ENCODE assay signal across 11 mouse cellular contexts in the genomic region with DNA sequence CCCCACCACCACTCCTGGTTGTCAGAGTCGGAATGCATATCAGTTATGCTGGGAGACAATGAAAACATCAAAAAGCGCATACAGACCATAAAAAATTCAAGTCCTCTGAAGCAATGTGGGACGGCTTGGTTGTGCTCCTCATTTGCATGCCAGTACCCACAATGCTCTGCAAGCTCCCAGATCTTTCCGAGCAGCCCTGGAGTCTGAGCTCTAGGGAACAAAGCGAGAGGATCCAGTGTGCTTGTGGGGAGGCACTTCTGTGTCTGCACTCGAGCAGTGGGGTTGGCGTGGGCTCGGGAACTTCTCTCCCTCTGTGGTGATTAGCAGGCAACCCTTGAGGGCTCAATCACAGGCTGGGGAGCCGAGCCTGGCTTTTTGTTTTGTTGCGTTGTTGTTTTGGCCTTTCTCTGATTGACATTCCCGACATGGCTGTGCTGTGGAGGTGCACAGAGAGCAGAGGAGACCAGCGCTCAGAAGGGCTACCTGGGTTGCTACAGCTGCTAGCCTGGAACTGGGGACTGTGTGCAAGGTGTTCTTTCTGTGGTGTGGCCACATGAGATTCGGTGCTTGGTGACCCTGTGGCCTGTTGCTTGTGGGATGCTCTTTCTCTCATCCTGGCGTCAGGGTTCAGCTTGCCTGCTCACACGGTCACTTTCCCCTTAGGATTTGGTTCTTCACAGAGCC.
DNase-seq lines count a peak whose midpoint lies in the region; ATAC-seq and TF ChIP-seq lines count a peak whose summit lies in the region.
"Had no signal": no experiment of that assay in that cellular context is flagged by ENCODE, and none has a peak within 500 bp of the region (broad histone marks: within the 10 kb centered on the region; RNA-seq: fewer than 3 reads in every experiment).

No protein-coding gene starts in this region.

- no peak for TF ChIP-seq CTCF in CH12.LX (conservative IDR thresholded peaks at IDR 0.05 in 1 of 2, IDR thresholded peaks at IDR 0.05 in 1 of 2; ENCODE audit: low read depth in 2 of 2, low read length in 2 of 2)

- dilution Hi-C loops in CH12.LX (cut with MboI; ENCODE audit: extremely low pct_ligation_motif_present, extremely low pct_unique_long_range_greater_than_20kb, low sequenced_read_pairs): no loop called here

- no peaks in the 10 kb centered on the region for H3K4me1 ChIP-seq in CH12.LX (ENCODE audit: control insufficient read depth in 1 of 2, insufficient read depth in 2 of 2)
- peaks cover 10% of the 10 kb centered on the region; the same call in 1 of the 2 replicates for H3K4me1 ChIP-seq in forebrain, embryonic 13.5 days
- peaks cover 8% of the 10 kb centered on the region for H3K4me1 ChIP-seq in midbrain, embryonic 10.5 days

- peak; percentile 22 for DNase-seq in adrenal gland, postnatal 10 days
- no peak for DNase-seq in adrenal gland, postnatal 14 days
- no peak for DNase-seq in CH12.LX (ENCODE audit: extremely low read depth)
- DNase-seq in midbrain, embryonic 10.5 days (ENCODE audit: low spot score): no peak
- no peak for DNase-seq in spleen, postnatal 36 days (ENCODE audit: low spot score in 2 of 2)
- no peak for DNase-seq in embryo, embryonic 10.5 days (ENCODE audit: low spot score)
- no peak for DNase-seq in lung, postnatal 4 days
- DNase-seq: heart, postnatal 14 days had no signal

- peak overlapping the region; percentile 54 for H3K4me2 ChIP-seq in CH12.LX (ENCODE audit: insufficient read depth, low read depth, poor library complexity, severe bottlenecking)
- H3K4me2 ChIP-seq in forebrain, embryonic 13.5 days: peak overlapping the region; percentile 35
- H3K4me2 ChIP-seq: kidney, embryonic 15.5 days; lung, embryonic 15.5 days had no signal

- no peak for TF ChIP-seq RAD21 in CH12.LX (IDR thresholded peaks at IDR 0.05; ENCODE audit: low read depth, low read length)

- ATAC-seq in forebrain, embryonic 13.5 days: peak; percentile 77

- H3K36me3 ChIP-seq in CH12.LX (replicated peaks in 1 of 2; ENCODE audit: control insufficient read depth in 1 of 2, insufficient read depth in 1 of 2, low read length in 1 of 2): no peaks in the 10 kb centered on the region
- no peaks in the 10 kb centered on the region for H3K36me3 ChIP-seq in forebrain, embryonic 13.5 days (ENCODE audit: poor library complexity, severe bottlenecking)
- H3K36me3 ChIP-seq in midbrain, embryonic 10.5 days: no peaks in the 10 kb centered on the region
- H3K36me3 ChIP-seq: kidney, embryonic 15.5 days; lung, embryonic 15.5 days had no signal

- in situ Hi-C loops in CH12.LX (cut with MboI; ENCODE audit: low pct_ligation_motif_present, low pct_unique_long_range_greater_than_20kb, low sequenced_read_pairs): no loop called here

- H3K9ac ChIP-seq in CH12.LX (ENCODE audit: insufficient read depth, low read depth): no peak overlapping the region
- peak overlapping the region; percentile 52 for H3K9ac ChIP-seq in forebrain, embryonic 13.5 days
- H3K9ac ChIP-seq: kidney, embryonic 15.5 days; lung, embryonic 15.5 days had no signal

- H3K9me3 ChIP-seq in CH12.LX (replicated peaks; ENCODE audit: low read length): no peaks in the 10 kb centered on the region
- H3K9me3 ChIP-seq in forebrain, embryonic 13.5 days (replicated peaks): no peaks in the 10 kb centered on the region
- no peaks in the 10 kb centered on the region for H3K9me3 ChIP-seq in midbrain, embryonic 10.5 days (replicated peaks)
- H3K9me3 ChIP-seq: kidney, embryonic 15.5 days; lung, embryonic 15.5 days had no signal

- no peak for TF ChIP-seq POLR2A in CH12.LX (IDR thresholded peaks at IDR 0.05; ENCODE audit: low read depth, low read length)

- H3K4me3 ChIP-seq in CH12.LX (replicated peaks in 1 of 3; ENCODE audit: low read depth in 2 of 3, low read length in 2 of 3, poor library complexity in 1 of 3): no peak overlapping the region
- H3K4me3 ChIP-seq in forebrain, embryonic 13.5 days: no peak overlapping the region
- no peak overlapping the region for H3K4me3 ChIP-seq in midbrain, embryonic 10.5 days
- H3K4me3 ChIP-seq: kidney, embryonic 15.5 days; lung, embryonic 15.5 days had no signal

- peaks cover 82% of the 10 kb centered on the region for H3K27me3 ChIP-seq in CH12.LX (replicated peaks)
- peaks cover 8% of the 10 kb centered on the region; the same call in 1 of the 2 replicates for H3K27me3 ChIP-seq in forebrain, embryonic 13.5 days
- 0 out of 2 replicates have a peak, but pooled peaks cover 3% of the 10 kb centered on the region for H3K27me3 ChIP-seq in midbrain, embryonic 10.5 days (ENCODE audit: low read depth, poor library complexity, severe bottlenecking)
- H3K27me3 ChIP-seq: kidney, embryonic 15.5 days; lung, embryonic 15.5 days had no signal

- TF ChIP-seq EP300 in CH12.LX (IDR thresholded peaks at IDR 0.05; ENCODE audit: low read length): no peak

- no peak overlapping the region for H3K27ac ChIP-seq in CH12.LX (ENCODE audit: insufficient read depth, low read depth)
- H3K27ac ChIP-seq in forebrain, embryonic 13.5 days: peak overlapping the region; percentile 65
- H3K27ac ChIP-seq in midbrain, embryonic 10.5 days (replicated peaks): peak overlapping the region; percentile 60
- H3K27ac ChIP-seq: kidney, embryonic 15.5 days; lung, embryonic 15.5 days had no signal

- WGBS in forebrain, embryonic 13.5 days: 27% methylated on average over 15 of the region's 15 CpGs
- 63% methylated on average over 15 of the region's 15 CpGs for WGBS in midbrain, embryonic 10.5 days

- no peaks in the 10 kb centered on the region for H3K79me2 ChIP-seq in CH12.LX (replicated peaks; ENCODE audit: control insufficient read depth, extremely low read depth, insufficient read depth, poor library complexity, severe bottlenecking)

TF ChIP-seq in CH12.LX, 34 proteins besides CTCF, POLR2A, EP300 and RAD21:
- TF ChIP-seq ETS1 (conservative IDR thresholded peaks at IDR 0.05; ENCODE audit: low read depth, low read length): no peak
- no peak for TF ChIP-seq MXI1 (IDR thresholded peaks at IDR 0.05; ENCODE audit: low read depth, low read length)
- no peak for TF ChIP-seq JUN (IDR thresholded peaks at IDR 0.05; ENCODE audit: insufficient read depth, low read depth, low read length)
- TF ChIP-seq MAZ (IDR thresholded peaks at IDR 0.05; ENCODE audit: low read depth, low read length): no peak
